Mouse (Mus musculus): ENCODE results near the gene Dera. TPM values are rescaled to one million over a fixed set of nuclear protein-coding genes. Genes with fewer than 3 reads are reported as not detected.

The Dera gene
- total RNA-seq, 4 experiments from 2014 or later = 6.7 to 10.7 (median 8.3) TPM

DNA sequence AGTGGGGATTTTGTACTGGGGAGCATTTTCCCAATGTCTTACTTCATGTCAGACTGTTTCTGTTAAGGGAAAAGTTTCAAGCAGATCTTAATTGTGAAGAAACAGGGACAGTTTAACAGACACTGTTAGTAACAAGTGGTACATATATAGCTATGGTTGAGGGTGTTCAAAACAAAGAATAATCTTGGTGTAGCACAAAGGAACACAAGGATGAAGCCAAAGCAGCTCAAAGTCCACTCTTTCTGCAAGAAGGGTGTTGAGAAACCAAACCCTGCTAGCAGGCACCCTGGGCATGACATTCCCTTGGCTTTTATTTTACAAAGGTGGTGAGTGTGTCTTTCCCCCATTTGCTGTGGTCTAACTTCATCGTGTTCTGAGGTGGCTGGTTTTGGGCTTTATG is 3.5 kb downstream of the Dera start:
- DNase-seq (ENCODE audit: low spot score in 2 of 2) = no peak

DNA sequence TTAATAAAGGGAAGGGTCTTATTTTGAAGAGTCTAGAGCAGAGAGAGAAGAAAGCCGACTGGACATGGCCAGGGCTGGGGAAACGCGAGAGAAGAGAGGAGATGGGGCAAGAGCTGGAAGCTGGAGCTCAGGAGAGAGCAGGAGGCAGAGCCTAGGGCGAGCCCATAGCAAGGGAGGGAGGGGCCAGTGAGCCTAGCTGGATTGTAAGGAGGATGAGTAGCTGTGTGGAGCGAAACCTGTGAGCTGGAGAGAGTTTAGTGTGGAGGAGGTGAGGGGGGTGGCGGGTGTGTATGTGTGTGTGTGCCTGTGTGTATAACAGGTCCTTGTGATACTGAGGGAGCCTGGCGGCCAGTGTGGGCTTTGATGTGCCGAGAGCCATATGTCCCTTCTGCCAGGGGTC is 5.3 kb downstream of the Dera start:
- no peak for DNase-seq (ENCODE audit: low spot score in 2 of 2)

DNA sequence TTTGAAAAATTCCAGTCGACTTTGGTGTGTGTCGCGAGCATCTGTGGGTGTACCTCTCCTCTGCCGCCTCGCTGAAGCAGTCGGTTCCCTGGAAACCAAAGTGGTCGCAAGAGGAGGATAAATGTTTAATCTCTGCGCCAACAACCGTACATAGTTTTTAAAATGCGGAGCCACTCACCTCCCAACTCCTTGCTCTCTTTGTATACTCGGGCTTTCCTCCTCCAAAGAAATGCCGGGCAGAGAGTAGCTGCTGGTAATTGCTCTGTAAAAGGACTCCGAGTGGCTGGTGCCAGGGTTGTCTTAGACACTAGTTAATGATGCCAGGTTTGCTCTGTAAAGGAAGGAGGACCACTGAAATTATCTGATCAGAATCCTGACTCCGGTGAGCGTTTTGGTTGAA is 6.6 kb downstream of the Dera start:
- DNase-seq (ENCODE audit: low spot score in 2 of 2) = no peak

- no peak for DNase-seq (ENCODE audit: low spot score in 2 of 2)
Observed at GRCm38 (mm10) chr6:137764572-137765210, 10.3 kb downstream of the Dera start.

- DNase-seq (ENCODE audit: low spot score in 2 of 2) = no peak
Observed at GRCm38 (mm10) chr6:137766177-137766576, 11.8 kb downstream of the Dera start.

GRCm38 (mm10) chr6:137771621-137772250 is 17.4 kb downstream of the Dera start:
- DNase-seq (ENCODE audit: low spot score in 2 of 2) = no peak

DNA sequence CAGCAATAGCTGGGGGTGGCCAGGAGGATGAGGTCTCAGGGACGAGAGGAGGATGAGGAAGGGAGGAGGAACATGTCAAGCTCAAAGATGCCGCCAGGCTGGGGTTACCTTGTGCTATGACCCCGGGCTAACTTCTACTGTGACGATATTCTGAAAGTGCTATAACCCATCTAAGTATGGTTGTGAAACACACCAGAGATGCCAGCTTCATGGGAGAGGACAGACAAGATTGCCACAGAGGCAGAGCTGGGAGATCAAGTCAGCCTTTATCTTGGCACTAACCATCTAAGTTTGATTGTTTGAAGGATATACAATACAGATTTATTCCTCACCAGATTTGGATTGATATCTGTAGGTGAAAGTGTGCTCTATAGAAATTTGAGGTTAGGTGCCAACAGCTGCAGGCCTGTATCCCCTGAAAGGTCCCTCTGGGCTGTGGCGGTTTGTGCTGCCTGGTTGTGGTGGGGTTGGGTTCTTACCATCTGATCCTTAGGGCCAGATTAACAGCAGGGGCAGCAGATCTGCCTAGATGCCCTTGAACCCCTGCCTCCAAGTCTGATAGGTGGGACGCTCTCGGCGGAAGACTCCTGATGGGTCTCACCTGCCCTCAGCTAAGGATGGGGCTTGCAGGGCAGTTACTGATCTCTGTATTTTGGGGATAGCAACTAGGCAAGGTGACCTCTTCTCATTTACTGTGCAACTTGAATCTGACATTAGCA is 18.7 kb downstream of the Dera start:
- no peak for DNase-seq (ENCODE audit: low spot score in 2 of 2)

GRCm38 (mm10) chr6:137773637-137774028 is 19.3 kb downstream of the Dera start:
- no peak for DNase-seq (ENCODE audit: low spot score in 2 of 2)

- DNase-seq (ENCODE audit: low spot score in 2 of 2) = no peak
Observed at GRCm38 (mm10) chr6:137774166-137774565, 19.8 kb downstream of the Dera start.

- no peak for DNase-seq (ENCODE audit: low spot score in 2 of 2)
Observed at GRCm38 (mm10) chr6:137775159-137775558, 20.8 kb downstream of the Dera start.

GRCm38 (mm10) chr6:137776981-137777380 is 22.6 kb downstream of the Dera start:
- DNase-seq (ENCODE audit: low spot score in 2 of 2) = no peak

GRCm38 (mm10) chr6:137783899-137784637 is 29.7 kb downstream of the Dera start:
- DNase-seq (ENCODE audit: low spot score in 2 of 2) = no peak

- DNase-seq (ENCODE audit: low spot score in 2 of 2) = no peak
Observed at GRCm38 (mm10) chr6:137788976-137789590, 34.7 kb downstream of the Dera start.

- DNase-seq (ENCODE audit: low spot score in 2 of 2) = no peak
Observed at GRCm38 (mm10) chr6:137789658-137790057, 35.3 kb downstream of the Dera start.

- DNase-seq (ENCODE audit: low spot score in 2 of 2) = no peak
Observed at GRCm38 (mm10) chr6:137795494-137795893, 41.1 kb downstream of the Dera start.

GRCm38 (mm10) chr6:137796596-137797567 is 42.5 kb downstream of the Dera start:
- no peak for DNase-seq (ENCODE audit: low spot score in 2 of 2)

GRCm38 (mm10) chr6:137799253-137799652 is 44.9 kb downstream of the Dera start:
- DNase-seq (ENCODE audit: low spot score in 2 of 2) = no peak

GRCm38 (mm10) chr6:137803456-137804005 is 49.2 kb downstream of the Dera start:
- no peak for DNase-seq (ENCODE audit: low spot score in 2 of 2)

- DNase-seq (ENCODE audit: low spot score in 2 of 2) = no peak
Observed at GRCm38 (mm10) chr6:137804121-137804520, 49.8 kb downstream of the Dera start.

GRCm38 (mm10) chr6:137804606-137805005 is 50.3 kb downstream of the Dera start:
- DNase-seq (ENCODE audit: low spot score in 2 of 2) = no peak
